Mouse (Mus musculus) hindbrain, embryonic 15.5 days (tissue): ENCODE measurements around the gene Ttc4. TPM values are rescaled to one million over a fixed set of nuclear protein-coding genes. Genes with fewer than 3 reads are reported as not detected.
A peak's percentile ranks its signal among the peaks of the same experiment; 100 is the strongest.

ENCODE experiments used
- ATAC-seq: fragments of 200-750 bp; cut with Nextera tagmentation; 2 replicates; pipeline ENCODE4 v1.8.0; 2017; ENCODE audit warnings: low read depth, moderate number of reproducible peaks, moderate TSS enrichment; ENCODE audit not compliant: low FRiP score
- H3K27ac ChIP-seq: fragments of 300-500 bp; sonication (generic); replicated peaks from 2 replicates; pipeline ENCODE4 v1.5.1; 2015; ENCODE audit warnings: mild to moderate bottlenecking, inconsistent platforms
- H3K27me3 ChIP-seq: fragments of 300-500 bp; sonication (generic); 2 replicates; pipeline ENCODE4 v1.6.1; 2015; ENCODE audit warnings: control low read depth, inconsistent platforms
- H3K36me3 ChIP-seq: fragments of 300-500 bp; sonication (generic); 2 replicates; pipeline ENCODE4 v1.6.1; 2015; ENCODE audit warnings: control low read depth, inconsistent platforms
- H3K4me1 ChIP-seq: fragments of 300-500 bp; sonication (generic); replicated peaks from 2 replicates; pipeline ENCODE4 v1.6.1; 2015; ENCODE audit warnings: control low read depth, inconsistent platforms
- H3K4me2 ChIP-seq: fragments of 300-500 bp; sonication (generic); 2 replicates; pipeline ENCODE4 v1.6.1; 2015; ENCODE audit warnings: moderate library complexity, mild to moderate bottlenecking, inconsistent platforms
- H3K4me3 ChIP-seq: fragments of 300-500 bp; sonication (generic); 2 replicates; pipeline ENCODE4 v1.5.1; 2015; ENCODE audit warnings: mild to moderate bottlenecking, inconsistent platforms
- H3K9ac ChIP-seq: fragments of 300-500 bp; sonication (generic); 2 replicates; pipeline ENCODE4 v1.6.1; 2015; ENCODE audit warnings: inconsistent platforms
- H3K9me3 ChIP-seq: fragments of 300-500 bp; sonication (generic); 2 replicates; pipeline ENCODE4 v1.6.1; 2016; ENCODE audit warnings: control low read depth, inconsistent platforms
- WGBS: fragments of 180-500 bp; shearing (Covaris S2); methylation state at CpG from one replicate; pipeline ENCODE4 v1.1.7; 2015; 5-methylcytosine and 5-hydroxymethylcytosine counted together
- polyA plus RNA-seq: library from polyadenylated mRNA; unstranded; fragments of >200 nt; fragmentation: Nextera tagmentation; extraction: Ambion mirVana; gene quantifications from 2 replicates; pipeline ENCODE4 v1.2.1, GENCODE M21; 2015

Gene Ttc4
- polyA plus RNA-seq, 1 experiment from 2014 or later: 153 TPM

DNA sequence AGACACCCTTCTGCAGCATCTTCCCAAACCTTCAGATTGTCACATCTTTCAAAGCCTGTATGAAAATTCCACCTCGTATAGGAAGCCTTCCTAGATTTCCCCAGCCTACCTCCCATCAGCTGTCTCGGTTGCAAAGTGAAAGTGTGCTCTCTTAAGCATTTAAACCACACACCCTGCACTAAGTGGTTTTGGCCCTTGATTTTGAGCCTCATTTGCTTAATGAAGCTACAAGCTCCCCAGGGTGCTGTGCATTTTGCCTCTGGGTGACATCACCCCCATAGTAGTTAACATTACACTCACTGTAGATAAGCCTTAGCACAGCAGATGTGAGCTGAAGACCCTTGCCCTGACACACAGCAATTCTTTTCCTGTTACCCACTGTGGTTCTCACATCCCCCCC is 2.2 kb upstream of the Ttc4 start:
- Histone ChIP-seq H3K4me1 (peaks cover 8% of the 10 kb centered on the region), H3K4me3 (no peak overlapping the region), H3K27me3 (no peaks in the 10 kb centered on the region), H3K9me3 (no peaks in the 10 kb centered on the region), H3K4me2 (no peak overlapping the region), H3K9ac (no peak overlapping the region), H3K36me3 (peaks cover 7% of the 10 kb centered on the region; the same call in 1 of the 2 replicates), H3K27ac (no peak overlapping the region)
- 49% methylated on average over 2 of the region's 2 CpGs for WGBS
- ATAC-seq: no peak

DNA sequence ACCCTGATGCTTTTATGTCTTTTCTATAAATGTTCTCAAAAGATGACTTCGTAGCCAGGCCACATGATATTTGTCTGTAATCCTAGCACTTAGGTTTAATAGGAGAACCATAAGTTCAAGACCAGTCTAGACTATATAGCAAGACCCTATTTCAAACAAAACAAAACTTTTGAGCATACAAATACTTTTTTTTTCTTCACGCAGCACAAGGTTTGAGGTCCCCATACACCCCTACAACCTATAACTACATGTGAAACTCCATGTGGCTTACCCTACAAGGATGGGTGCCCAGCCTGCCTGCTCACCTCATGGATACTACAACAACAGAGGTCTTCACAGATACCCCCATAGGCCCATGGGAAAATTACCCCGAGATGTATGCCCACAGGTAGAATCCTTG is 408 bp upstream of the Ttc4 start:
- H3K36me3 ChIP-seq: peaks cover 11% of the 10 kb centered on the region
- H3K9me3 ChIP-seq: no peaks in the 10 kb centered on the region
- no peak overlapping the region for H3K9ac ChIP-seq
- H3K27me3 ChIP-seq: no peaks in the 10 kb centered on the region
- peak; percentile 43 for ATAC-seq
- no peak overlapping the region for H3K27ac ChIP-seq
- peak overlapping the region; percentile 67 for H3K4me2 ChIP-seq
- 49% methylated on average over 3 of the region's 3 CpGs for WGBS
- peaks cover 8% of the 10 kb centered on the region for H3K4me1 ChIP-seq
- peak overlapping the region; percentile 53 for H3K4me3 ChIP-seq

DNA sequence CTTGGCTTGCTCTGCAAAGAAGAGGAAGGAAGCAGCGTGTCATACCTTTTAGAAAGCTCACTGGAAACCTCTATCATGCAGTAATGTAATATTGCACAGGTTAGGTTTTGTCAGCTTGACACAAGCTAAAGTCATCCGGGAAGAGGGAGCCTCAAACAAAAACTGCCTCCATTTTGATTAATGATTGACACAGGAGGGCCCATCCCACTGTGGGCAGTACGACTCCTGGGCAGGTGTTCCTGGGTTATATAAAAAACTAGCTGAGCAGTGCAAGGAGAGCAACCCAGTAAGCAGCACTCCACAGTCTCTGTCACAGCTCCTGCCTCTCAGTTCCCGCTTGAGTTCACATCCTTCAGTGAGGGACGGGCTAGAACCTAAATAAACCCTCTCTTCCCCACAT is 2.0 kb downstream of the Ttc4 start:
- Histone ChIP-seq H3K36me3 (peaks cover 31% of the 10 kb centered on the region), H3K27ac (no peak overlapping the region), H3K4me1 (peaks cover 8% of the 10 kb centered on the region), H3K9me3 (no peaks in the 10 kb centered on the region), H3K27me3 (no peaks in the 10 kb centered on the region), H3K9ac (no peak overlapping the region), H3K4me3 (no peak overlapping the region), H3K4me2 (no peak overlapping the region)
- 84% methylated on average over 5 of the region's 5 CpGs for WGBS
- ATAC-seq: no peak

DNA sequence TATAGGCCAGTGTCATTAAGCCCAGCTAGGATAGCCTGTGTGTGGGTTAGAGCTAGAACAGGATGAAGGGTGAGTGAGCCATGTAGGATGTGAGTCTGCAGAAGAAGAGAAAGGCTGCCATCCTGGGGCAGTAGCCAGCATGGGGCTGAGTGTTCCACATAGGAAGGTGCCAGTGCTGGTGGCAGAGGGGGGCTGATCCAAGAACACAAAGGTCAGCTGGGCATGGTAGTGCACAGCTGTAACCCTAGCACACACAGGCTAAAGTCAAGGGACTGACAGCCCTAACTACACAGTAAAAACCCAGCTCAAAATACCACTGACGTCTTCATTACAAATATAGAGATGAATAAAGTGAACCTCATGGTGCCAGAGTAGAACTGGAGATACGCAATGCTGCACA is 12.2 kb downstream of the Ttc4 start:
- WGBS: 91% methylated on average over 2 of the region's 2 CpGs
- Histone ChIP-seq H3K36me3 (peaks cover 75% of the 10 kb centered on the region), H3K27ac (no peak overlapping the region)

DNA sequence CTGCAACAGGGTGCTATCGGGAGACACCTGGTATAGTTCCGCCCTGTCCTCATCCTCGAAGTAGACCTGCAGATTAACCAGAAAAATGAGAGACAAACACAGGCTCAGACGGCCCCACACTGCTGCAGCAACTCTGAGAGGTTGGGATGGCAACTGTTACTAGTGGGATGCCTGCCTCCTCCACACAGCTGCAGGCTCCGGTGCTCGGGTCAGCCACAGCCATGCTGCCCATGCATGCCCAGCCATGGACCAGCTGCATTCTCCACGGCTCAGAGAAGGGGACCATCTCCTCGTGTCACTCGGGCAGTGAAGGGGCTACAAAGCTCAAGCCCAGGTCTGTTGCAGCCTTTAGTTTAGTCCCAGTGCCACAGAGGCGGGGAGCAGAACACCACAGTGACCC is 13.1 kb downstream of the Ttc4 start:
- 94% methylated on average over 10 of the region's 10 CpGs for WGBS
- no peaks in the 10 kb centered on the region for H3K27me3 ChIP-seq

More for the DNA sequence above, 12.2 kb downstream of the Ttc4 start:
- H3K9me3 ChIP-seq: no peaks in the 10 kb centered on the region
- H3K4me1 ChIP-seq: no peaks in the 10 kb centered on the region
- H3K9ac ChIP-seq: no peak overlapping the region
- H3K4me3 ChIP-seq: no peak overlapping the region
- no peaks in the 10 kb centered on the region for H3K27me3 ChIP-seq
- H3K4me2 ChIP-seq: no peak overlapping the region
- ATAC-seq: no peak

DNA sequence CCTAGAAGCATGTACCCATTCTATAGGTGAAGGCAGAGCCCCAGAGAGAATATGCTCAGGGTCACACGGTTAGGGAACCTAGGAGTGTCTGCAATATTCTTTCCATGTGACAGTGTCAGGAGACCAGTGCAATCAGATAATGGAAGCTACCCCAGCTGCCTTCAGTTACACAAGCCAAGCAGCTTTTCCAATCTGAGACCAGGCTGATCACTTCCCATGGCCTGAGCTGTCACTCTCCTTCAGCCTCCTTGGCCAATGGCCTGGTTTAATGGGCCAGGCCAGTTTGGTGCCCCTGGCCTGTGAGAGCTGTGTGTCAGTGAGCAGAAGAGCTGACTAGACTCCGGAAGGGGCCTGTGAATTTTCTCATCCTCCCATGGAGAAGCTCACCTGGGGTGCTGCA is 13.5 kb downstream of the Ttc4 start:
- WGBS: 98% methylated on average over 2 of the region's 2 CpGs
- ATAC-seq: no peak
- H3K27ac ChIP-seq: no peak overlapping the region

More for the DNA sequence above, 13.1 kb downstream of the Ttc4 start:
- H3K4me1 ChIP-seq: no peaks in the 10 kb centered on the region
- no peak for ATAC-seq
- H3K4me2 ChIP-seq: no peak overlapping the region
- no peak overlapping the region for H3K4me3 ChIP-seq
- H3K36me3 ChIP-seq: peaks cover 73% of the 10 kb centered on the region
- no peak overlapping the region for H3K27ac ChIP-seq
- H3K9ac ChIP-seq: no peak overlapping the region
- H3K9me3 ChIP-seq: no peaks in the 10 kb centered on the region

DNA sequence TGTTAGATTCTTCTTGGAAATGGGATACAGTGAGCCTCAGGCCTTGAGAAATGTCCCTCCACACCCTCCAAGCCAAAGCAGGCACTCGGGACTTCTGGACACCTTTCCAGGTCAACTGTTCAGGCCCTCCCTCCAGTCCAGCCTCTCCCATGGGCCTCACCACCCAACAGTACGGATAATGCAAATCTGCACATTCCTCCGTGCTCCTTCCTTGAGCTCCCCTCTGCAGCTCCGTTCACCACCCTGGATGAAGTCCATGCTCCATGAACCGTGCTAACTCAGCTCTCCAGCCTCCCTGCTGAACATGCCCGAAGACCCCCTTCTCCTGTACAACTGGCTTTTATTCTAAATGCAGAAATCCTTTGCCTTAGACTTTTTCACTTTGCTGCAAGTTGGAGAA is 14.0 kb downstream of the Ttc4 start:
- Histone ChIP-seq H3K27me3 (no peaks in the 10 kb centered on the region), H3K4me2 (no peak overlapping the region), H3K9me3 (no peaks in the 10 kb centered on the region), H3K4me1 (no peaks in the 10 kb centered on the region), H3K27ac (no peak overlapping the region), H3K9ac (no peak overlapping the region), H3K36me3 (peaks cover 72% of the 10 kb centered on the region), H3K4me3 (no peak overlapping the region)
- 94% methylated on average over 6 of the region's 6 CpGs for WGBS
- ATAC-seq: no peak

More for the DNA sequence above, 13.5 kb downstream of the Ttc4 start:
- Histone ChIP-seq H3K36me3 (peaks cover 73% of the 10 kb centered on the region), H3K27me3 (no peaks in the 10 kb centered on the region), H3K9ac (no peak overlapping the region), H3K4me2 (no peak overlapping the region), H3K4me1 (no peaks in the 10 kb centered on the region), H3K9me3 (no peaks in the 10 kb centered on the region), H3K4me3 (no peak overlapping the region)

DNA sequence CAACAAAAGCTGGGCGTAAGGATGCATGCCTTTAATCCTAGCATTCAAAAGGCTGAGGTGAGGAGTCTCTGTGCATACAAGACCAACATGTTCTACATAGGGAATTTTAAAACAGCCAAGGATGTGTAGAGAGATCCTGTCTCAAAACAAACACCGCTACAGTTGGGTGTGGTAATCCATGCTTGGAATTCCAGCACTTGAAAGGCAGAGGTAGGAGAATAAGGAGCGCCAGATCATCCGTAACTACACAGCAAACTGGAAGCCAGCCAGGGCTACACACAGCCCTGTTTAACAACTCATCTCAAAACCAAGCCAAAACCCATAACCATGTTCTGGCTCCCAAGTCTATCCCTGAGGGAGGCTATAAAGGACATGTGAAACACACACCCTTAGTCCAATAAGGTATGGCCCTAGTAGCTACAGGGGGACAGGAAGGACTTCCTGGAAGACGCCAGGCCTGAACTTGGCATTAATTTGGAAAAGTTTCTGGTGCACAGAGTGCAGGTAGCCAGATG is 14.7 kb downstream of the Ttc4 start:
- no peak for ATAC-seq
- H3K27me3 ChIP-seq: no peaks in the 10 kb centered on the region
- H3K9me3 ChIP-seq: no peaks in the 10 kb centered on the region
- H3K36me3 ChIP-seq: peaks cover 67% of the 10 kb centered on the region
- H3K4me2 ChIP-seq: no peak overlapping the region
- H3K27ac ChIP-seq: no peak overlapping the region
- H3K4me3 ChIP-seq: no peak overlapping the region
- WGBS: 95% methylated on average over 5 of the region's 5 CpGs
- no peaks in the 10 kb centered on the region for H3K4me1 ChIP-seq
- H3K9ac ChIP-seq: no peak overlapping the region

DNA sequence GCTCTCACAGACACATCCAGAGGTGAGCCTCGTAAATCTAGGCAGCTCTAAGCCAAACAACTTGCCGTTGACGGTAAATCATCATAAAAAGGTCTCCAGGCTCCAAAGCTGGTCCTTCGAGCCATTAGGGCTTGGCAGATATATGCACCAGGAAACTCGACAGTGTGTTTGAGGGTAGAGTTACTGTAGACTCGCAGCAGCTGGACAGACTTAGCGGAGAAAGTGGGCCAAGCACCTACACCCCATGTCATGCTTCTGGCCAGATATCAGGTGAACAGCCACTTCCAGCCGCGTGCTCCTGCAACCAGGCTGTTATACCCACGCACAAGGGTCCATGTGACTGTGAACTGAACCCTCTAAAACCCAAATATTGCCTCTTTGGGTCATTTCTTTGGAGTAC is 23.1 kb downstream of the Ttc4 start:
- Histone ChIP-seq H3K27ac (no peak overlapping the region), H3K4me2 (no peak overlapping the region), H3K4me1 (peaks cover 8% of the 10 kb centered on the region), H3K27me3 (no peaks in the 10 kb centered on the region), H3K36me3 (peaks cover 11% of the 10 kb centered on the region), H3K9me3 (no peaks in the 10 kb centered on the region), H3K4me3 (no peak overlapping the region), H3K9ac (no peak overlapping the region)
- no peak for ATAC-seq
- 92% methylated on average over 10 of the region's 10 CpGs for WGBS

DNA sequence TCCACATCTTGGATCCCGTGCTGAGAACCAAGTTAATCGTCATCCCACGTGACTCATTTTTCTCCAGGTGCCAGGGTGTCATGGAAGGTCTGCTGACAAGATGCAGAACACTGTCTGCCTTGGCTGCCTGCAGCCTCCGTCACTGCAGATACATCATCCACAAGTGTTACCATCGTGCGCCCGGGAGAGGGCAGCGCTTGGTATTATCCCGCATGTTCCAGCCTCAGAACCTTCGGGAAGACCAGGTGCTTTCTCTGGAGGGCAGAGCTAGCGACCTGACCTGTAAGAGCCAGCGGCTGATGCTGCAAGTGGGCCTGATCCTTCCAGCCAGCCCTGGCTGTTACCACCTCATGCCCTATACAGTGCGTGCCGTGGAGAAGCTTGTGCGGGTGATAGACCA is 25.7 kb downstream of the Ttc4 start:
- WGBS: 96% methylated on average over 15 of the region's 15 CpGs
- no peak overlapping the region for H3K4me2 ChIP-seq
- ATAC-seq: no peak
- no peaks in the 10 kb centered on the region for H3K9me3 ChIP-seq
- H3K27me3 ChIP-seq: peaks cover 7% of the 10 kb centered on the region; the same call in 1 of the 2 replicates
- peaks cover 8% of the 10 kb centered on the region for H3K4me1 ChIP-seq
- no peak overlapping the region for H3K4me3 ChIP-seq
- peaks cover 2% of the 10 kb centered on the region; the same call in 1 of the 2 replicates for H3K36me3 ChIP-seq
- H3K27ac ChIP-seq: no peak overlapping the region
- no peak overlapping the region for H3K9ac ChIP-seq

DNA sequence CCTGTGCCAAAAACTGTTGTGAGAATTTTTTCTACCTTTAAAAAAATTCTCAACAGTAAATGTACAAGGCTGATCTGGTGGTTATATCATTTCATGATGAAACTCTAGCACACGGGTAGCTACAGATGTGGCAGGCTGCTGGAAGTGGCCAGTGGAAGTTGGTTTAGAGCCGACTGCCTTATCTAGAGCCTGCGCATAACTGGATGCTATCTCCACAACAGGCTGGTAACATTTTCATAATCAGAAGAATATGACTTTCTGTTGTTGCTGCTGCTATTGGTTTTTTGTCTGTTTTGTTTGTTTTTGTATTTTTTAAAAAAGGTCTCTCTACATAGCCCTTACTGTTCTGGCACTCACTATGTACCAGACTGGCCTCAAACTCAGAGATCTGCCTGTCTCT is 26.2 kb downstream of the Ttc4 start:
- WGBS: 95% methylated on average over 3 of the region's 3 CpGs
- Histone ChIP-seq H3K27ac (no peak overlapping the region), H3K4me3 (no peak overlapping the region), H3K36me3 (peaks cover 2% of the 10 kb centered on the region; the same call in 1 of the 2 replicates), H3K9ac (no peak overlapping the region), H3K4me1 (peaks cover 8% of the 10 kb centered on the region), H3K27me3 (peaks cover 10% of the 10 kb centered on the region; the same call in 1 of the 2 replicates), H3K9me3 (no peaks in the 10 kb centered on the region), H3K4me2 (no peak overlapping the region)
- no peak for ATAC-seq

DNA sequence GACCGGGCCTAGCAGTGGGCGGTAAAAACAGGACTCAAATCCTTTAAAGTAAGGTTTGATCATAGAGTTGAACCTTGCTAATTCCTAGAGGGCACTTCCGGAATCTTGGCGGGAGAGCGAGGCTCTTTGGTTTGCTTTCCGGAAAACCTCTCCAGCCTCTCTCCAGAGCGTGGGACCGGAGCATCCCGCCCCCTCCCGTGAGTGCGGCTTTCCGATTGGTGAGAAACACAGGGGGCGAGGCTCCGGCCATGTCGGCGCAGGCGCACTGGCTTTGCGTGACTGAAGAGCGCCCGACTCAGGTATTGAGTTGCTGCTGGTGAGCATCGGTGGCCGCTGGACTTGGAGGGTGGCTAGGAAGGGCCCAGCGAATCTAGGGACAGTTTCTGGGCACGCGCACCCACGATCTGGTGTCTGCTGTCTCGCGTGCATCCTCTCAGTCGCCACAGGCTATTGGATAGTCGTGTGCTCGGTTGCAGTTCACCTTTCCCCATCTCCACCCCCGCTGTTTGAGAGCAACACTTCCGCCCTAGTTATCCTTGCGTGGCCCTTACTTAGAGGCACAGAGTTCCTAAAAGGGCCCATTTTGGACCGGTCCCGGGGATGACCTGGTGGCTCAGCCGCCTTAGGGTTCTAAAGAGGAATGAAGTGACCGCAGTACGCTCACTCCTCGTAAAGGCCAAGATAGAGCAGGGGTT is 27.8 kb downstream of the Ttc4 start, which contains the start of gene Pars2:
Pars2 (plus strand) TSS at position 237 of the 695 bp plus-strand sequence.
- no peaks in the 10 kb centered on the region for H3K9me3 ChIP-seq
- peak within 1 kb of the TSS; percentile 70 for H3K4me3 ChIP-seq
- peak within 1 kb of the TSS; percentile 81 for H3K27ac ChIP-seq
- WGBS: 5% methylated on average over 40 of the region's 40 CpGs
- H3K9ac ChIP-seq: peak within 1 kb of the TSS; percentile 84
- H3K36me3 ChIP-seq: peaks cover 2% of the 10 kb centered on the region; the same call in 1 of the 2 replicates
- H3K4me1 ChIP-seq: peaks cover 8% of the 10 kb centered on the region
- ATAC-seq: peak; percentile 98
- peaks cover 14% of the 10 kb centered on the region; the same call in 1 of the 2 replicates for H3K27me3 ChIP-seq
- H3K4me2 ChIP-seq: peak within 1 kb of the TSS; percentile 85
